Mouse (Mus musculus) MEL (cell line): ENCODE data around the gene Abhd2. TPM values are rescaled to one million over a fixed set of nuclear protein-coding genes. Genes with fewer than 3 reads are reported as not detected.

Experiments used
- DNase-seq: peaks from one replicate; pipeline ENCODE4 v3.0.0; 2011; ENCODE audit warnings: low read depth, low spot score
- H3K27ac ChIP-seq: 2 replicates; pipeline ENCODE4 v1.5.1; 2012; ENCODE audit warnings: low read depth, mild to moderate bottlenecking, control low read depth, low read length, moderate library complexity; ENCODE audit not compliant: control insufficient read depth
- H3K27me3 ChIP-seq, 2 experiments: fragments of 150-350 bp in 1 of 2; sonication (generic) in 1 of 2; 2 replicates each; pipeline ENCODE4 v1.6.1; 2012; ENCODE audit warnings: low read length in 2 of 2, mild to moderate bottlenecking in 2 of 2, improper control_type of control experiment in 1 of 2, moderate library complexity in 1 of 2; ENCODE audit not compliant: insufficient read depth in 2 of 2, control insufficient read depth in 1 of 2
- H3K36me3 ChIP-seq, 2 experiments: 2 replicates each; pipeline ENCODE4 v1.6.1; 2012 to 2014; ENCODE audit warnings: low read length in 2 of 2, improper control_type of control experiment in 1 of 2, inconsistent platforms in 1 of 2, mild to moderate bottlenecking in 1 of 2; ENCODE audit not compliant: insufficient read depth in 2 of 2, control insufficient read depth in 1 of 2
- H3K4me1 ChIP-seq, 2 experiments: fragments of 150-350 bp in 1 of 2; sonication (generic) in 1 of 2; 2 replicates each; pipeline ENCODE4 v1.6.1; 2012; ENCODE audit warnings: low read length in 2 of 2, improper control_type of control experiment in 1 of 2, mild to moderate bottlenecking in 1 of 2; ENCODE audit not compliant: insufficient read depth in 2 of 2, control insufficient read depth in 1 of 2
- H3K4me3 ChIP-seq, 2 experiments: fragments of 150-350 bp in 1 of 2; sonication (generic) in 1 of 2; 2 replicates each; pipeline ENCODE4 v1.5.1; 2012; ENCODE audit warnings: low read depth in 2 of 2, low read length in 2 of 2, mild to moderate bottlenecking in 2 of 2, moderate library complexity in 2 of 2, control low read depth in 1 of 2, improper control_type of control experiment in 1 of 2; ENCODE audit not compliant: control insufficient read depth in 1 of 2, insufficient read depth in 1 of 2
- H3K79me2 ChIP-seq: 2 replicates; pipeline ENCODE4 v1.6.1; 2012; ENCODE audit warnings: mild to moderate bottlenecking, low read length, moderate library complexity; ENCODE audit not compliant: control insufficient read depth, poor library complexity, insufficient read depth
- H3K9ac ChIP-seq: 2 replicates; pipeline ENCODE4 v1.6.1; 2012; ENCODE audit warnings: low read depth, mild to moderate bottlenecking, control low read depth, low read length, moderate library complexity; ENCODE audit not compliant: control insufficient read depth, poor library complexity, severe bottlenecking
- H3K9me3 ChIP-seq: fragments of 150-350 bp; sonication (generic); replicated peaks from 2 replicates; pipeline ENCODE4 v1.6.1; 2012; ENCODE audit warnings: mild to moderate bottlenecking, low read length, improper control_type of control experiment, moderate library complexity; ENCODE audit not compliant: insufficient read depth
- BHLHE40 ChIP-seq: IDR thresholded peaks from 2 replicates; pipeline ENCODE4 v1.6.1; 2012; ENCODE audit warnings: low read depth, mild to moderate bottlenecking, inconsistent platforms, low read length, improper control_type of control experiment, borderline replicate concordance
- CTCF ChIP-seq, 3 experiments: IDR thresholded peaks in 2 of 3; conservative IDR thresholded peaks in 1 of 3; 2 replicates each; pipeline ENCODE4 v1.5.1; 2011 to 2012; ENCODE audit warnings: low read length in 3 of 3, low read depth in 2 of 3, mild to moderate bottlenecking in 2 of 3, improper control_type of control experiment in 1 of 3, inconsistent platforms in 1 of 3, mixed read lengths in 1 of 3, moderate library complexity in 1 of 3; ENCODE audit not compliant: control insufficient read depth in 1 of 3, insufficient read depth in 1 of 3, poor library complexity in 1 of 3, severe bottlenecking in 1 of 3
- E2F4 ChIP-seq: IDR thresholded peaks from 2 replicates; pipeline ENCODE4 v1.6.1; 2011; ENCODE audit warnings: low read depth, low read length, improper control_type of control experiment, borderline replicate concordance
- ELF1 ChIP-seq: IDR thresholded peaks from 2 replicates; pipeline ENCODE4 v1.6.1; 2014; ENCODE audit warnings: low read depth, mild to moderate bottlenecking, inconsistent platforms, low read length, improper control_type of control experiment, moderate library complexity
- EP300 ChIP-seq, 2 experiments: IDR thresholded peaks; 2 replicates each; pipeline ENCODE4 v1.6.1; 2011; ENCODE audit warnings: improper control_type of control experiment in 2 of 2, low read length in 2 of 2, low read depth in 1 of 2, mild to moderate bottlenecking in 1 of 2
- ETS1 ChIP-seq: IDR thresholded peaks from 2 replicates; pipeline ENCODE4 v1.6.1; 2012; ENCODE audit warnings: low read depth, mild to moderate bottlenecking, inconsistent platforms, low read length, improper control_type of control experiment, moderate library complexity
- GABPA ChIP-seq: IDR thresholded peaks from 2 replicates; pipeline ENCODE4 v1.6.1; 2012; ENCODE audit warnings: low read depth, mild to moderate bottlenecking, inconsistent platforms, low read length, improper control_type of control experiment, moderate library complexity
- GATA1 ChIP-seq: IDR thresholded peaks from 2 replicates; pipeline ENCODE4 v1.6.1; 2011; ENCODE audit warnings: low read depth, low read length, improper control_type of control experiment
- HCFC1 ChIP-seq: IDR thresholded peaks from 2 replicates; pipeline ENCODE4 v1.6.1; 2012; ENCODE audit warnings: low read depth, mild to moderate bottlenecking, inconsistent platforms, low read length, improper control_type of control experiment, moderate library complexity
- MAFK ChIP-seq: IDR thresholded peaks from 2 replicates; pipeline ENCODE4 v1.6.1; 2011; ENCODE audit warnings: low read depth, mild to moderate bottlenecking, low read length, improper control_type of control experiment, borderline replicate concordance
- MAX ChIP-seq: IDR thresholded peaks from 2 replicates; pipeline ENCODE4 v1.6.1; 2011; ENCODE audit warnings: low read length, improper control_type of control experiment
- MAZ ChIP-seq: IDR thresholded peaks from 2 replicates; pipeline ENCODE4 v1.6.1; 2012; ENCODE audit warnings: low read depth, mild to moderate bottlenecking, inconsistent platforms, low read length, improper control_type of control experiment
- MXI1 ChIP-seq: IDR thresholded peaks from 2 replicates; pipeline ENCODE4 v1.6.1; 2011; ENCODE audit warnings: mild to moderate bottlenecking, low read depth, low read length, improper control_type of control experiment
- MYB ChIP-seq: IDR thresholded peaks from 2 replicates; pipeline ENCODE4 v1.6.1; 2011; ENCODE audit warnings: mild to moderate bottlenecking, low read depth, low read length, improper control_type of control experiment
- NRF1 ChIP-seq: IDR thresholded peaks from 2 replicates; pipeline ENCODE4 v1.6.1; 2014; ENCODE audit warnings: low read depth, mild to moderate bottlenecking, inconsistent platforms, low read length, improper control_type of control experiment, moderate library complexity; ENCODE audit not compliant: poor library complexity, insufficient read depth, severe bottlenecking
- POLR2A ChIP-seq, 2 experiments: IDR thresholded peaks; 2 replicates each; pipeline ENCODE4 v1.6.1; 2011 to 2012; ENCODE audit warnings: low read length in 2 of 2, mild to moderate bottlenecking in 2 of 2, control low read depth in 1 of 2, improper control_type of control experiment in 1 of 2, low read depth in 1 of 2, moderate library complexity in 1 of 2; ENCODE audit not compliant: control insufficient read depth in 1 of 2, insufficient read depth in 1 of 2, poor library complexity in 1 of 2
- SIN3A ChIP-seq: IDR thresholded peaks from 2 replicates; pipeline ENCODE4 v1.6.1; 2012; ENCODE audit warnings: low read length, improper control_type of control experiment, inconsistent platforms
- TAL1 ChIP-seq: IDR thresholded peaks from 2 replicates; pipeline ENCODE4 v1.6.1; 2012; ENCODE audit warnings: mild to moderate bottlenecking, inconsistent platforms, low read length, moderate library complexity, mixed read lengths
- TCF12 ChIP-seq: IDR thresholded peaks from 2 replicates; pipeline ENCODE4 v1.6.1; 2014; ENCODE audit warnings: low read depth, mild to moderate bottlenecking, inconsistent platforms, low read length, improper control_type of control experiment, moderate library complexity
- UBTF ChIP-seq: IDR thresholded peaks from 2 replicates; pipeline ENCODE4 v1.6.1; 2012; ENCODE audit warnings: low read depth, mild to moderate bottlenecking, inconsistent platforms, low read length, improper control_type of control experiment, moderate library complexity, borderline replicate concordance; ENCODE audit not compliant: insufficient read depth
- USF2 ChIP-seq, 2 experiments: IDR thresholded peaks; 2 replicates each; pipeline ENCODE4 v1.6.1; 2011 to 2012; ENCODE audit warnings: improper control_type of control experiment in 2 of 2, low read length in 2 of 2, borderline replicate concordance in 1 of 2, inconsistent platforms in 1 of 2, low read depth in 1 of 2, mild to moderate bottlenecking in 1 of 2; ENCODE audit not compliant: insufficient read depth in 1 of 2
- ZC3H11A ChIP-seq: IDR thresholded peaks from 2 replicates; pipeline ENCODE4 v1.6.1; 2012; ENCODE audit warnings: low read depth, mild to moderate bottlenecking, inconsistent platforms, low read length, improper control_type of control experiment
- ZKSCAN1 ChIP-seq: IDR thresholded peaks from 2 replicates; pipeline ENCODE4 v1.6.1; 2012; ENCODE audit warnings: low read depth, mild to moderate bottlenecking, inconsistent platforms, low read length, improper control_type of control experiment, moderate library complexity
- ZNF384 ChIP-seq: IDR thresholded peaks from 2 replicates; pipeline ENCODE4 v1.6.1; 2012; ENCODE audit warnings: low read depth, mild to moderate bottlenecking, inconsistent platforms, low read length, improper control_type of control experiment
- polyA plus RNA-seq, 2 experiments: library from polyadenylated mRNA; stranded (reverse) in 1 of 2; unstranded in 1 of 2; fragments of >175 nt in 1 of 2; fragments of >200 nt in 1 of 2; gene quantifications; 2 replicates each; pipeline versions ENCODE4 v1.2.1 to v1.2.4; 2012; ENCODE audit warnings: low replicate concordance in 2 of 2, low read depth in 1 of 2; ENCODE audit not compliant: insufficient read length in 2 of 2, insufficient read depth in 1 of 2, missing spikeins in 1 of 2
- total RNA-seq: library from RNA; depleted of rRNA; stranded (reverse); fragments of 300-350 nt; gene quantifications from 2 replicates; pipeline ENCODE4 v1.2.3, GENCODE M21; 2012

Abhd2 gene
- total and polyA plus RNA-seq, 3 experiments, result 13.6 to 32.0 TPM; not detected in 1

DNA sequence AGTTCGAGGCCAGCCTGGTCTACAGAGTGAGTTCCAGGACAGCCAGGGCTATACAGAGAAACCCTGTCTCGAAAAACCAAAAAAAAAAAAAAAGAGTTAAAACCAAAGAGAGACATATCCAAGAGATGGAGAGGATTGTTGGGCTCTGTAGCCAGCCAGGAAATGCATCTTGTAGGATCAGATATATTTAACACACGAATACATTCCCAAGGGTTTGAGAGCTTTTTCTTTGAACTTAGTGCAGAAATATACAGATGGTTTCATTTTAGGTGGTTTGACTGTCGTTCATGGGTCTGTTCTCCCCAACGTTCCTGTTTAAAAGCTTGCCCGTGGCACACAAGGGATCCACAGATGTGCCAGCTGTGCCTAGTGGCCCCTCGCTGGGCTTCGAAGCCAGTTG is 39.2 kb downstream of the Abhd2 start:
- no peak for TF ChIP-seq POLR2A (IDR thresholded peaks at IDR 0.05; ENCODE audit: control insufficient read depth in 1 of 2, insufficient read depth in 1 of 2, low read depth in 1 of 2, low read length in 2 of 2, poor library complexity in 1 of 2)
- H3K4me3 ChIP-seq, result no peak overlapping the region
- H3K9ac ChIP-seq, result no peak overlapping the region
- H3K79me2 ChIP-seq, result peaks cover 4% of the 10 kb centered on the region
- no peak overlapping the region for H3K27ac ChIP-seq
- peaks cover 0 to 22% of the 10 kb centered on the region in 2 experiments; a peak in 3 of 4 replicates for H3K36me3 ChIP-seq
- H3K27me3 ChIP-seq, result no peaks in the 10 kb centered on the region
- DNase-seq, result no peak
- peaks cover 13 to 26% of the 10 kb centered on the region in 2 experiments for H3K4me1 ChIP-seq
- no peaks in the 10 kb centered on the region for H3K9me3 ChIP-seq

DNA sequence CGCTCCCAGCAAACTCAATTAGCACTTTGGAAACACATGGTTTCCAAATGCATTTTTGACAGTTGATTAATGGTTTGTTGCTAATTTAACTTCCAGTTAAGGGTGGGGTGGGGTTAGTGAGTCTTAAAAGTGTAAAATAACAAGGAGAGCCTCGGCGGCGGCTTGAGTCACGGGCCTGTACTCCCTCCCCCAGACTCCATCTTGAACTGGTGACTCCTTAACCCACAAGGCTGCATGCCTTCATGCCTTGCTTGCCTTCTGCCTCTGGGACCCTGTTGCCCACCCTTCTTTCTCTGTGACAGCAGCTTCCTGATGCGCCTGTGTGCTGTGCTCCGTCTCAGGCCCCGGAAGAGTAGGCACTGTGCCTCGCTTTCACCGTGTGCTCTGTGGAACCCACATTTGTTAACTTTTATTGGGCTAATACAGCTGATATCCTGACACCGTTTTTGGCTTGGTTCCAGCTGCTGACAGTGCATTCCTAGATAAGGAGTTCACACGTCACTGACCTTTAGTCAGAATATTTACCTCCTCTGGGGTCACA is 40.6 kb downstream of the Abhd2 start:
- peak overlapping the region in 1 of 2 experiments; percentile 27; a peak in 1 of 4 replicates for H3K4me3 ChIP-seq
- peaks cover 13 to 20% of the 10 kb centered on the region in 2 experiments for H3K4me1 ChIP-seq
- TF ChIP-seq NRF1 (no peak), TAL1 (0 out of 2 replicates have a peak, but pooled peaks have one; percentile 10), BHLHE40 (peak; percentile 12; the same call in 1 of the 2 replicates), SIN3A (peak; percentile 86), ELF1 (peak; percentile 45), TCF12 (peak; percentile 44; the same call in 1 of the 2 replicates), MAZ (no peak), GATA1 (peak; percentile 82), MAX (no peak), ZKSCAN1 (no peak), CTCF (IDR thresholded peaks at IDR 0.05 in 2 of 3, conservative IDR thresholded peaks at IDR 0.05 in 1 of 3; ENCODE audit: control insufficient read depth in 1 of 3, insufficient read depth in 1 of 3, low read depth in 2 of 3, low read length in 3 of 3, poor library complexity in 1 of 3, severe bottlenecking in 1 of 3) (no peak), MYB (peak; percentile 53; the same call in 1 of the 2 replicates), MXI1 (peak; percentile 81), ZNF384 (peak; percentile 60), USF2 (IDR thresholded peaks at IDR 0.05; ENCODE audit: borderline replicate concordance in 1 of 2, insufficient read depth in 1 of 2, low read depth in 1 of 2, low read length in 2 of 2) (no peak), ZC3H11A (0 out of 2 replicates have a peak, but pooled peaks have one; percentile 5), EP300 (IDR thresholded peaks at IDR 0.05; ENCODE audit: low read depth in 1 of 2, low read length in 2 of 2) (peak; percentile 49 to 72), MAFK (peak; percentile 94), E2F4 (no peak), GABPA (no peak), ETS1 (peak; percentile 99), HCFC1 (peak; percentile 44; the same call in 1 of the 2 replicates), UBTF (no peak)
- H3K9ac ChIP-seq, result peak overlapping the region; percentile 26; the same call in 1 of the 2 replicates
- H3K79me2 ChIP-seq, result peaks cover 4% of the 10 kb centered on the region; the same call in 1 of the 2 replicates
- no peaks in the 10 kb centered on the region for H3K27me3 ChIP-seq
- peak overlapping the region; percentile 44 for H3K27ac ChIP-seq
- H3K36me3 ChIP-seq, result peaks cover 0 to 18% of the 10 kb centered on the region in 2 experiments; a peak in 3 of 4 replicates
- DNase-seq, result peak; percentile 80
- no peaks in the 10 kb centered on the region for H3K9me3 ChIP-seq
